Comparison of ENCODE assay signal across 9 mouse cellular contexts in genomic region chr7:107455118-107455521, GRCm38 (mm10).
DNase-seq lines count a peak whose midpoint lies in the region; ATAC-seq lines count a peak whose summit lies in the region.
"Had no signal": no experiment of that assay in that cellular context is flagged by ENCODE, and none has a peak within 500 bp of the region (broad histone marks: within the 10 kb centered on the region; RNA-seq: fewer than 3 reads in every experiment).

No protein-coding gene starts in this region.

- whole genome bisulfite sequencing in liver, embryonic 11.5 days = 58% methylated on average over 5 of the region's 5 CpGs

- no peak overlapping the region for H3K4me3 ChIP-seq in liver, embryonic 11.5 days (ENCODE audit: low read depth, low read length)
- H3K4me3 ChIP-seq: limb, embryonic 12.5 days had no signal

- no peaks in the 10 kb centered on the region for H3K4me1 ChIP-seq in liver, embryonic 11.5 days (replicated peaks; ENCODE audit: control insufficient read depth, insufficient read depth, low read length)
- H3K4me1 ChIP-seq: limb, embryonic 12.5 days had no signal

- no peaks in the 10 kb centered on the region for H3K27me3 ChIP-seq in liver, embryonic 11.5 days (replicated peaks; ENCODE audit: control insufficient read depth, insufficient read depth, low read length)
- H3K27me3 ChIP-seq: limb, embryonic 12.5 days had no signal

- H3K27ac ChIP-seq in liver, embryonic 11.5 days (ENCODE audit: low read depth, low read length) = no peak overlapping the region
- H3K27ac ChIP-seq: limb, embryonic 12.5 days had no signal

- no peak overlapping the region for H3K9ac ChIP-seq in liver, embryonic 11.5 days (ENCODE audit: low read depth, low read length)
- H3K9ac ChIP-seq: limb, embryonic 12.5 days had no signal

- DNase-seq in embryo, embryonic 10.5 days (ENCODE audit: low spot score) = peak; percentile 9
- no peak for DNase-seq in embryo, embryonic 9.5 days (ENCODE audit: extremely low spot score)
- DNase-seq in left cerebral cortex, postnatal 14 days (ENCODE audit: low spot score in 2 of 2) = peak; percentile 5 to 6
- no peak for DNase-seq in left cerebral cortex, adult 9 months (ENCODE audit: low spot score in 2 of 2)
- peak; percentile 56 to 59 for DNase-seq in cerebellum, postnatal 10 days
- DNase-seq in liver, embryonic 11.5 days (ENCODE audit: low spot score) = no peak
- DNase-seq in testis, postnatal 14 days (ENCODE audit: low spot score) = no peak
- no peak for DNase-seq in adrenal gland, adult (ENCODE audit: inconsistent age in 2 of 2, low spot score in 1 of 2)

- intact Hi-C loops in left cerebral cortex, postnatal 14 days (cut with DNase I) = no loop called here

- H3K9me3 ChIP-seq in liver, embryonic 11.5 days (ENCODE audit: control insufficient read depth, low read length) = no peaks in the 10 kb centered on the region
- H3K9me3 ChIP-seq: limb, embryonic 12.5 days had no signal

- no peak overlapping the region for H3K4me2 ChIP-seq in liver, embryonic 11.5 days
- H3K4me2 ChIP-seq: limb, embryonic 12.5 days had no signal

- no peaks in the 10 kb centered on the region for H3K36me3 ChIP-seq in liver, embryonic 11.5 days (ENCODE audit: control insufficient read depth, insufficient read depth, low read length)
- H3K36me3 ChIP-seq: limb, embryonic 12.5 days had no signal

- ATAC-seq in liver, embryonic 11.5 days (replicated peaks; ENCODE audit: low FRiP score) = peak; percentile 41; the same call in 1 of the 2 replicates

Comparison
In these comparisons a context has a peak if more than half of its experiments do, and no peak if none do; other contexts are left out.
1. DNase-seq: peak in embryo, embryonic 10.5 days (single experiment), left cerebral cortex, postnatal 14 days (2 of 2) and cerebellum, postnatal 10 days (2 of 2); none in embryo, embryonic 9.5 days (single experiment), left cerebral cortex, adult 9 months (0 of 2), liver, embryonic 11.5 days (single experiment), testis, postnatal 14 days (single experiment) and adrenal gland, adult (0 of 2).